8 mouse cellular contexts compared by ENCODE assay signal in the genomic region with DNA sequence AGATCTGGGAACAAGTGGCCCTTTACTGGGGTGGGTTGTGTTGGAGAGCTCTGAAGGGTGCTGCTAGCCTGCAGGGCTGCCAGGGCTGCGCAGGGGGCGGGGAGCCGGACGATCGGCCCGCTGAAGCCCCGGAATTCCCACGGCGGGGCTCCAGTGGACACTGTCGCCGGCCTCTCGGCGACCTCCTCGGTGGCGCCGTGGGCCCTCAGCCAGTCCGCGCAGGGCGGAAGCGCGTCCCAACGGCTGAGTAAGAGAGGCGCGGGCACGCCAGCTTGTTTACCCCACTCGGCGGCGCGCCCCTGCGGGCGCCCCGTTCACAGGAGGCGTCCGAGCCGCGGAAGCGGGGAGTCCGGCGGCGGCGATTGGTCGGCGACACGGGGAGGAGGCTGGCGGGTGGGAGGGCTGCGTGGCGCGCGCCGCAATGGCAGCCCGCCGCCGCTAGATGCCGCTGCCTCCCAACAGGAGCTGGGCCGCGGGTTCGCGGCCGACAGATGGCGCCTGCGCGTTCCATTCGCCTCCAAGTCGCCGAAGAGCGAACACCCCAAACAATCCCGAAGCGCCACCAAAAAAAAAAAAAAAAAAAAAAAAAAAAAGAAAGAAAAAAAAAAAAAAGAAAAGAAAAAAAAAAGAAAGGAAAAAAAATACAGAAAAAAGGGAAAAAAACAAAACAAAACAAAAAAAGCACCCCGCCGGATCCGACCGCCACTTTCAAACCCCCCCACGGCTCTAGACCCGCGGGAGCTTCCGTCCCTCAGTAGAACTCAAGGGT. TPM values are rescaled to one million over a fixed set of nuclear protein-coding genes. Genes with fewer than 3 reads are reported as not detected.
DNase-seq lines count a peak whose midpoint lies in the region; ATAC-seq lines count a peak whose summit lies in the region.

A gene (plus strand): TSS at position 530 of the 769 bp plus-strand sequence.

- peak within 1 kb of the TSS; percentile 50 for H3K4me2 ChIP-seq in hindbrain, embryonic 13.5 days

- peak within 1 kb of the TSS; percentile 90 for H3K9ac ChIP-seq in hindbrain, embryonic 13.5 days

- no peaks in the 10 kb centered on the region for H3K36me3 ChIP-seq in hindbrain, embryonic 13.5 days

- no peaks in the 10 kb centered on the region for H3K9me3 ChIP-seq in hindbrain, embryonic 13.5 days

- H3K27me3 ChIP-seq in hindbrain, embryonic 13.5 days, result no peaks in the 10 kb centered on the region

- peaks cover 6% of the 10 kb centered on the region for H3K4me1 ChIP-seq in hindbrain, embryonic 13.5 days (replicated peaks)

- peak within 1 kb of the TSS; percentile 57 for H3K4me3 ChIP-seq in hindbrain, embryonic 13.5 days

- 10% methylated on average over 74 of the region's 76 CpGs for WGBS in hindbrain, embryonic 13.5 days

- peak; percentile 72 for DNase-seq in R1 (ENCODE audit: low read depth, low spot score)
- DNase-seq in cerebellum, postnatal 14 days, result peak; percentile 89 to 90
- DNase-seq in frontal cortex, postnatal 14 days (ENCODE audit: low spot score in 2 of 2), result peak; percentile 65 to 67
- peak; percentile 78 to 83 for DNase-seq in left cerebral cortex, adult 18-20 months (ENCODE audit: low spot score in 2 of 2)
- DNase-seq in lung, postnatal 4 days, result peak; percentile 92 to 95
- DNase-seq in retina, postnatal 7 days (ENCODE audit: low read depth, low spot score), result peak; percentile 80
- peak; percentile 61 to 81 for DNase-seq in urinary bladder, adult 18-20 months (ENCODE audit: low spot score in 2 of 2)

- peak within 1 kb of the TSS; percentile 99 for H3K27ac ChIP-seq in hindbrain, embryonic 13.5 days

- peak; percentile 79 for ATAC-seq in hindbrain, embryonic 13.5 days (ENCODE audit: low FRiP score)

RNA-seq across cellular contexts. Expression of the gene that starts here (rescaled TPM):
- polyA plus RNA-seq in hindbrain, embryonic 13.5 days (2015; fragmentation: Nextera tagmentation; extraction: Ambion mirVana), result 23.0 and 24.4 TPM in 2 replicates
- total RNA-seq in left cerebral cortex, adult 18-20 months (2021), result 10 to 100 TPM; 47.9 to 48.7 TPM

Comparison
In these comparisons a context has a peak if more than half of its experiments do, and no peak if none do; other contexts are left out.
1. Peak in every context shown above with its lines: DNase-seq, ATAC-seq, H3K4me3 ChIP-seq and H3K27ac ChIP-seq.